Mouse (Mus musculus) bone marrow macrophage, adult 2 months (primary cell): Measurements from ENCODE around the gene Gm44805. TPM values are rescaled to one million over a fixed set of nuclear protein-coding genes. Genes with fewer than 3 reads are reported as not detected.

ENCODE experiments used
- H3K27ac ChIP-seq: 2 replicates; pipeline ENCODE4 v1.5.1; 2012; ENCODE audit warnings: low read depth, low read length; ENCODE audit not compliant: insufficient read depth
- H3K4me1 ChIP-seq: 2 replicates; pipeline ENCODE4 v1.6.1; 2012; ENCODE audit warnings: low read length; ENCODE audit not compliant: control insufficient read depth, insufficient read depth
- H3K4me3 ChIP-seq: 2 replicates; pipeline ENCODE4 v1.5.1; 2012; ENCODE audit warnings: mild to moderate bottlenecking, low read length, moderate library complexity; ENCODE audit not compliant: insufficient read depth
- CTCF ChIP-seq: IDR thresholded peaks from 2 replicates; pipeline ENCODE4 v1.5.1; 2012; ENCODE audit warnings: low read depth, mild to moderate bottlenecking, low read length, moderate library complexity
- POLR2A ChIP-seq: IDR thresholded peaks from 2 replicates; pipeline ENCODE4 v1.6.1; 2012; ENCODE audit warnings: mild to moderate bottlenecking, low read depth, low read length, borderline replicate concordance
- polyA plus RNA-seq: library from polyadenylated mRNA; stranded (reverse); fragments of >200 nt; gene quantifications from 2 replicates; pipeline ENCODE4 v1.2.4, GENCODE M21; 2012; ENCODE audit not compliant: missing spikeins, insufficient read depth, insufficient read length

Gm44805 gene
- polyA plus RNA-seq, 1 experiment: not detected

DNA sequence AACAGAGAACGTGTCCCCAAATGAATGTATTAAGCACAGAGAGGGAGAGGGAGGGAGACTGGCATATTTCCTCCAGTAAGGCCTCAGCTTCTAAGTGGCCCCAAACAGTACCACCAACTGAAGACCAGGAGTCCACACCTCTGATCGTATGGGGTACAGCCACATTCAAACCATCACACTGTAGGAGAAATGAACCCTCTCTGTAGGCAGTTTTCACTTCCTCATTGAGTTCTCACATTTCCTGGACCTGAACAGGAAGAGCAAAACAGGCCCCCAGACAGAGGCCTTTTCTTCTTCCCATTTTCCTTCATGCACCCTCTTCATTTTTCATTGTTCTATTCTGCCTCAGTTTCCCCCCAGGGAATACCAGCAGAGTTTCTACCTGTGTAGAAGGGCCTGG, 13.8 kb downstream of the Gm44805 start:
- H3K4me3 ChIP-seq: peak overlapping the region; percentile 21
- H3K4me1 ChIP-seq: peaks cover 38% of the 10 kb centered on the region
- TF ChIP-seq POLR2A: no peak
- no peak for TF ChIP-seq CTCF
- peak overlapping the region; percentile 95 for H3K27ac ChIP-seq

- Histone ChIP-seq H3K4me3 (no peak overlapping the region), H3K27ac (peak overlapping the region; percentile 95), H3K4me1 (peaks cover 38% of the 10 kb centered on the region)
- no peak for TF ChIP-seq CTCF
- TF ChIP-seq POLR2A: no peak
Measured at GRCm38 (mm10) chr7:19666750-19667149, 14.5 kb downstream of the Gm44805 start.

DNA sequence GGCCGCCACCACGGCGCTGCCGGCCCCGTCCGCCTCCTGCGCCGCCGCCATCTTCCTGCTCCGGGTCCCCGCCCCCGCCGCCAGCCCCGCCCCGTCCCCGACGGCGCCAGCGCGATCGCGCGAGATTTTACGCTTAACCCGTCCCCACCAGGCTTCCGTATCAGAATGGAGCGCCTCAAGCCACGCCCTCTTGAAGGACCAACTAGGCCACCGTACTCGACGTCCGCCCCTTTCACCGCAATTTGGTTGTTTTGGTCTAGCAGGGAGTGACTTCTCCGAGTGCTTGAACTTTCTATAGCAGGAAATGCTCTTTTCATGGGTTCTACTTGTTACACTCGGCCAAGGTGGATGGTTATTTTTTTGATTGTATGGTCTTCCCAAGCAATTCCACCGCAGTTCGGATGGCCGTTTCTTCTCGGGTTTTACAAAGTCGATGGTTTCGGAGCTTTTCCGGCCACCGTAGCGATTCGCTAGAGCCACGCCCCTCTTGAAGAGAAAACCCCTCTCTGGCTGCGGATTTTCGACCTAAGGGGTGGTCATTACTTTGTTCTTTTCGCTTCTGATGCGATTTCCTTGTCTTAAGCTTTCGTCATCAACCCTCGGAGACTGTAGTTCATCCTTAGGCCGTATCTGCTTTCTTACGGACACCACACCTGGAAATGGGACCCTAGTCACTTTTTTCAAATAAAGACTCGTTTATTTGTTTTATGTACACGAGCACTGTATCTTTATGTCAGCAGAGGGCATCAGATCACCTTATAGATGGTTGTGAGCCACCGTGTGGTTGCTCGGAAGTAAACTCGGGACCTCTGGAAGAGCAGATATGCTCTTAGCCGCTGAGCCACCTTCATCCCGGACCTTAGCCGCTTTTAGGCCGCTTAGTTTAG, 16.0 kb downstream of the Gm44805 start, which contains the start of gene Clptm1:
Gene Clptm1, minus strand, starts transcription at position 79 of the 887 bp plus-strand sequence.
- H3K4me3 ChIP-seq: peak within 1 kb of the TSS; percentile 96
- peaks cover 38% of the 10 kb centered on the region for H3K4me1 ChIP-seq
- TF ChIP-seq POLR2A: no peak
- no peak for TF ChIP-seq CTCF
- H3K27ac ChIP-seq: peak within 1 kb of the TSS; percentile 95

DNA sequence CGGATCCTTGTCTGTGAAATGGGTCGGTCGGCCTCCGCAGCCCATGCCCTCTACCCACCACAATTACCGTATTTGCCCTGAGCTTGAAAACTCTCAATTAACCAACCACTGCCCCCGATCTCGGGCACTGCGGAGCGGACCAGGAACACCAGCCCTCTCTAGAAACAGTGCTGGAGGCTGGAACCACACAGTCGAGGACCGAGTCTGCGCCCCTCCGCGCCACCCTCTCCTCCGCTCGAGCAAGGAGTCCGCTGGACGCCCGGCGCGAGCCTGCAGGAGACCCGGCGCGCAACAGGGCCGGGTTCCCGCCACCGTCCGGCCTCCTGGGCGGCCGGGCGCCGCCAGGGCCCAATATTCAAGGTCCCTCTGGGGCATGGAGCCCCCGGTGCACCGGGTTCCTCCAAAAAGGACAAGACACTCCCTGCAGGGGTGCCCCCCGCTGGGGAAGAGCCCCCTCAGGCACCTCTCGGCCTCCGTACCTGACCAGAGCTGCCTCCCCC, 16.7 kb downstream of the Gm44805 start:
- Histone ChIP-seq H3K4me1 (peaks cover 36% of the 10 kb centered on the region), H3K4me3 (peak overlapping the region; percentile 96), H3K27ac (no peak overlapping the region)
- TF ChIP-seq CTCF (no peak), POLR2A (no peak)

- Histone ChIP-seq H3K4me1 (peaks cover 31% of the 10 kb centered on the region), H3K4me3 (peak overlapping the region; percentile 96), H3K27ac (no peak overlapping the region)
- TF ChIP-seq CTCF (no peak), POLR2A (no peak)
Measured at GRCm38 (mm10) chr7:19663940-19664339, 17.3 kb downstream of the Gm44805 start.

DNA sequence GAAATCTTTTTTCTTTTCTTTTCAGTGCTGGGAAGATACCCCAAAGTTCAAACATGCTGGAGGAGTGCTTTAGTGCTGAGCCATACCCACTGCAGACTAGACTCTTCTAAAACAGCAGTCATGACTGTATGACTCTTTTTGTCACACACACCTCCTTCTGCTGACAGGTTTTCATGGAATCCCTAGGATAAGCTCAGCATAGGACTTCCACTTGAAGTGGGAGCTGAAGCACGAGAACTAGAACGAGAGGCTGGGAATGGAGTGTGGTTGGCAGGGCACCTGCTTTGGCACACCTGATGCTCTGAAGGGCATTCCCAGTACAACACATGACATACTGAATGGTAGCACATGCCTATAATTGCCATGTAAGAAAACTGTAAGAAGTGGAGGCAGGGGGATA, 28.6 kb downstream of the Gm44805 start:
- H3K27ac ChIP-seq: no peak overlapping the region
- no peak overlapping the region for H3K4me3 ChIP-seq
- no peaks in the 10 kb centered on the region for H3K4me1 ChIP-seq
- TF ChIP-seq CTCF (no peak), POLR2A (no peak)

DNA sequence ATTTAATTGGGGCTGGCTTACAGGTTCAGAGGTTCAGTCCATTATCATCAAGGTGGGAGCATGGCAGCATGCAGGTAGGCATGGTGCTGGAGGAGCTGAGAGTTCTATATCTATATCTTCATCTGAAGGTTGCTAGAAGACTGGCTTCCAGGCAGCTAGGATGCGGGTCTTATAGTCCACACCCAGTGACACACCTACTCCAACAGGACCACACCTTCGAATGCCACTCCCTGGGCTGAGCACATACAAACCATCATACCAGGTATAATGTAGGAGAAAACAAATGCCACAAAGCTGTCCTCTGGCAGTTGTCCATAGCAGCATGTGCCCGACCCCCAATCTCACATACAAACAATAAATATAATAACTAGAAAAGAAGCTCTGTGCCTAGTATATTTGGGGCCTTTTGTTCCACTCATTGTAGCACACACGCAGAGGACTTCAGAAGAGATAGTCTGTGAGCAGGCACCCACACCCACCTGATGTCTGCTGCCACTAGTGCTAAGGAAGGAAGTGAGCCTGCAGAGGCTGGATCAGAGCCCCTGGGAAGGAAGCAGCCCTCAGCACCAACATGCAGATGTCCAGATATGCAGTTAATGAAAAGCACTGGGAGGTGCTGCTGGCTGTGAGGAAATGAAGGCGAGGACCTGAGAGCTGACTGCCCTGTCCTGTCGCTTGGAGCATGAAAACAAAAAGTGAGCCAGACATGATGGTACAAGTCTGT, 30.0 kb downstream of the Gm44805 start:
- Histone ChIP-seq H3K27ac (no peak overlapping the region), H3K4me3 (no peak overlapping the region), H3K4me1 (no peaks in the 10 kb centered on the region)
- TF ChIP-seq CTCF (no peak), POLR2A (no peak)

DNA sequence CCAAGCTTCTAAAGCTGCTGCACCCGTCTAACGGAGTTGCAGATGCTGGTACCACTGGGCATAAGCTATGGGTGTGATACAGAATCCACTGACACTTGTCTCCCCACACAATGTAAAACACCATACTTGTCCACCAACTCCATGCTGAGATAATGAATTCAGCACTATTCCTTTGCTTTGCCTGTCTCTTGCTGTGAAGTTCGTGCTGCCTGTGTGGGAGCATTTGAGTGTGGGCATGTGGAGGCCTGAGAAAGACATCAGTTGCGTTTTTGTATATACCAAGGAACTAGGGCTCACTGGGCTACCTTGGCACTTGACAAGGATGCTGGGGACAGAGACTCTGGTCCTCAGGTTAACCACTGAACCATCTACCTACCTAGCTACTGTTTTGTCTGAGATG, 40.0 kb downstream of the Gm44805 start:
- Histone ChIP-seq H3K4me1 (no peaks in the 10 kb centered on the region), H3K27ac (no peak overlapping the region), H3K4me3 (no peak overlapping the region)
- TF ChIP-seq POLR2A: no peak
- no peak for TF ChIP-seq CTCF

DNA sequence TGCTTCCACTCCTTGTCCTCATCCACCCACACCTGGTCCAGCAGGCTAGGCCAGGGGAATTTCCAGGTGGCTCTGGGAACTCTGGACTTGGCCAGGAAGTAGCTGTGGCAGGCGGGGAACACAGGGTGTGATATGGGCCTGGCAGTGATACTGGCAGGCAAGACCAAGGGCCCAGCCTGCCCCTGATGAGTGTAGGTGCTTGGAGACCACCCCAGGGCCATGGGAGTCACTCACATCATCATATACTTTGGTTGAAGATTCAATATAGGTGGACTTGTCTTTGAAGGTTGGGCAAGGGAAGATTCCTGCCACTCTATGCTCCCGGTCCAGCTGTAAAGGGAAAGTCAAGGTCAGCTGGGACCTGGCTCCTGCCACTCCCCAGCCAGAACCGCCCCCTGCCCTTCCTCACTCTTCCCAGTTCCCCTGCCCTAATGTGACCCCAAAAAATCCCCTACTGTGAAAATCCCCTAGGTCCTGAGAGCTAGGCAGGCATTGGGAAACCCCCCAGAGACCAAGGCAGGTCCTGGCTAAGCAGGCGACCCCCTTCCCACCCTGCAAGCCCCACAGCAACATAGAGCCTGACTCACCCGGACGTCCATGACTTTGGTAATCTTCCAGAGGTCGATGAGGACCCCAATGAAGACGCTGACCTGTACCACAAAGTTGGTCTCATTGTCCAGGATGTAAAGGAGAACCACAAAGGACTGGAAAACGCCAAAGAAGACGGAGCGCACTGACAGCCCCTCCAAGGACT, 46.0 kb downstream of the Gm44805 start:
- Histone ChIP-seq H3K4me1 (peaks cover 11% of the 10 kb centered on the region), H3K27ac (no peak overlapping the region), H3K4me3 (no peak overlapping the region)
- TF ChIP-seq CTCF: no peak
- no peak for TF ChIP-seq POLR2A
